Mouse (Mus musculus) bone marrow, adult 2 months (tissue): ENCODE measurements at regions not wholly inside any gene's neighbourhood (a gene's known extent, or its start where the extent isn't known, plus 50 kb on each side); places are given as distances from the start of the nearest gene placed in this dataset.

Experiments
- CTCF ChIP-seq: fragments of 200-500 bp; IDR thresholded peaks from 2 replicates; pipeline ENCODE4 v1.5.1; 2011; ENCODE audit warnings: low read length, control low read depth; ENCODE audit not compliant: control insufficient read depth, insufficient read depth
- POLR2A ChIP-seq: fragments of 200-500 bp; IDR thresholded peaks from 2 replicates; pipeline ENCODE4 v1.6.1; 2011; ENCODE audit warnings: low read depth, mild to moderate bottlenecking, control low read depth, low read length, borderline replicate concordance; ENCODE audit not compliant: control insufficient read depth

DNA sequence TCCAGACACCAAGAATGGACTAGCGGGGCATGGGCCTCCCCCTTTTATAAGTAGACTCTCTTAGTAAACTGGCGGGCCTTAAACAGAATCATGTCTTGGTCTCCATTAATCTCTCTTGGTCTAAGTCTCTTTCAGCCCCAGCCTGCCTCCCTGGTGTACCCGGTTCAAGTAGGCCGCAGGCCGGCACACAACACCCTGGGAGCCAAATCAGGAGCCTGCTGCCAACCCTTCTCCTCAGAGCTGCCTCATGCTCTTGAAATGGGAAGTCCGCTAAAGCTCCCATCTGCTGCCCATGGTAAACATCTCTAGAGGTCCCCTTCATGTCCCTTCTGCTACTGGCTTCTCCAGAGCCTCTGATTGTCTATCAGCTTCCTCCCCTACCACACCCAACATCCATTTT is 296.3 kb downstream of the 4933412E24Rik start:
- no peak for TF ChIP-seq CTCF
- no peak for TF ChIP-seq POLR2A
